Mouse (Mus musculus): ENCODE measurements at regions not wholly inside any gene's neighbourhood (a gene's known extent, or its start where the extent isn't known, plus 50 kb on each side); places are given as distances from the start of the nearest gene placed in this dataset.

- WGBS, result 81% methylated on average over 4 of the region's 4 CpGs
- Histone ChIP-seq H3K4me2 (ENCODE audit: low read length) (no peak overlapping the region), H3K36me3 (ENCODE audit: control insufficient read depth, insufficient read depth, low read length) (no peaks in the 10 kb centered on the region), H3K27me3 (ENCODE audit: control insufficient read depth, insufficient read depth, low read length) (no peaks in the 10 kb centered on the region), H3K9ac (ENCODE audit: low read length) (no peak overlapping the region), H3K9me3 (ENCODE audit: control insufficient read depth, low read length) (no peaks in the 10 kb centered on the region), H3K4me3 (ENCODE audit: control insufficient read depth in 1 of 2, insufficient read depth in 1 of 2, low read depth in 1 of 2, low read length in 2 of 2) (no peak overlapping the region), H3K4me1 (ENCODE audit: control insufficient read depth in 2 of 2, insufficient read depth in 2 of 2, low read length in 2 of 2) (no peaks in the 10 kb centered on the region), H3K27ac (replicated peaks in 1 of 2; ENCODE audit: control insufficient read depth in 1 of 2, insufficient read depth in 1 of 2, low read depth in 2 of 2, low read length in 2 of 2) (no peak overlapping the region)
- no peak for ATAC-seq (ENCODE audit: insufficient number of reproducible peaks, insufficient read depth, low FRiP score, low read depth)
These were observed 58.4 kb upstream of the Arhgap32 start for GRCm38 (mm10) chr9:32057427-32058115.

- no peak overlapping the region for H3K9ac ChIP-seq (ENCODE audit: low read length)
- H3K4me3 ChIP-seq (ENCODE audit: control insufficient read depth in 1 of 2, insufficient read depth in 1 of 2, low read depth in 1 of 2, low read length in 2 of 2), result no peak overlapping the region
- H3K27me3 ChIP-seq (ENCODE audit: control insufficient read depth, insufficient read depth, low read length), result no peaks in the 10 kb centered on the region
- WGBS, result 89% methylated on average over 4 of the region's 4 CpGs
- H3K4me1 ChIP-seq (ENCODE audit: control insufficient read depth in 2 of 2, insufficient read depth in 2 of 2, low read length in 2 of 2), result peaks cover 2 to 6% of the 10 kb centered on the region in 2 experiments; a peak in 2 of 4 replicates
- H3K36me3 ChIP-seq (ENCODE audit: control insufficient read depth, insufficient read depth, low read length), result no peaks in the 10 kb centered on the region
- H3K27ac ChIP-seq (replicated peaks in 1 of 2; ENCODE audit: control insufficient read depth in 1 of 2, insufficient read depth in 1 of 2, low read depth in 2 of 2, low read length in 2 of 2), result no peak overlapping the region
- H3K4me2 ChIP-seq (ENCODE audit: low read length), result no peak overlapping the region
- H3K9me3 ChIP-seq (ENCODE audit: control insufficient read depth, low read length), result no peaks in the 10 kb centered on the region
- ATAC-seq (ENCODE audit: insufficient number of reproducible peaks, insufficient read depth, low FRiP score, low read depth), result no peak
These were observed 53.2 kb upstream of the Arhgap32 start for GRCm38 (mm10) chr9:32062740-32063139.

GRCm38 (mm10) chr9:32063541-32063940 is 52.4 kb upstream of the Arhgap32 start:
- WGBS, result 65% methylated on average over 6 of the region's 6 CpGs
- Histone ChIP-seq H3K27ac (replicated peaks in 1 of 2; ENCODE audit: control insufficient read depth in 1 of 2, insufficient read depth in 1 of 2, low read depth in 2 of 2, low read length in 2 of 2) (no peak overlapping the region), H3K9ac (ENCODE audit: low read length) (no peak overlapping the region), H3K4me2 (ENCODE audit: low read length) (no peak overlapping the region), H3K27me3 (ENCODE audit: control insufficient read depth, insufficient read depth, low read length) (no peaks in the 10 kb centered on the region), H3K9me3 (ENCODE audit: control insufficient read depth, low read length) (no peaks in the 10 kb centered on the region), H3K4me1 (ENCODE audit: control insufficient read depth in 2 of 2, insufficient read depth in 2 of 2, low read length in 2 of 2) (peaks cover 2 to 6% of the 10 kb centered on the region in 2 experiments; a peak in 2 of 4 replicates), H3K4me3 (ENCODE audit: control insufficient read depth in 1 of 2, insufficient read depth in 1 of 2, low read depth in 1 of 2, low read length in 2 of 2) (no peak overlapping the region), H3K36me3 (ENCODE audit: control insufficient read depth, insufficient read depth, low read length) (no peaks in the 10 kb centered on the region)
- ATAC-seq (ENCODE audit: insufficient number of reproducible peaks, insufficient read depth, low FRiP score, low read depth), result no peak

- Histone ChIP-seq H3K36me3 (ENCODE audit: control insufficient read depth, insufficient read depth, low read length) (no peaks in the 10 kb centered on the region), H3K9ac (ENCODE audit: low read length) (no peak overlapping the region), H3K27me3 (ENCODE audit: control insufficient read depth, insufficient read depth, low read length) (no peaks in the 10 kb centered on the region), H3K27ac (replicated peaks in 1 of 2; ENCODE audit: control insufficient read depth in 1 of 2, insufficient read depth in 1 of 2, low read depth in 2 of 2, low read length in 2 of 2) (no peak overlapping the region), H3K9me3 (ENCODE audit: control insufficient read depth, low read length) (no peaks in the 10 kb centered on the region), H3K4me1 (ENCODE audit: control insufficient read depth in 2 of 2, insufficient read depth in 2 of 2, low read length in 2 of 2) (peaks cover 2 to 6% of the 10 kb centered on the region in 2 experiments; a peak in 2 of 4 replicates), H3K4me3 (ENCODE audit: control insufficient read depth in 1 of 2, insufficient read depth in 1 of 2, low read depth in 1 of 2, low read length in 2 of 2) (no peak overlapping the region), H3K4me2 (ENCODE audit: low read length) (no peak overlapping the region)
- ATAC-seq (ENCODE audit: insufficient number of reproducible peaks, insufficient read depth, low FRiP score, low read depth), result no peak
- 64% methylated on average over 4 of the region's 4 CpGs for WGBS
These were observed 51.9 kb upstream of the Arhgap32 start for GRCm38 (mm10) chr9:32064007-32064550.
